Mouse (Mus musculus) c-Kit-positive CD71-negative TER-119-negative erythroid progenitor cells, embryonic 14.5 days (primary cell): ENCODE results near the gene Gm11037.
A peak's percentile ranks its signal among the peaks of the same experiment; 100 is the strongest.
"Not testable (repeated sequence)": the region's sequence is repeated elsewhere in the genome, so short reads cannot be mapped to it uniquely, and the experiment has no call there.

ENCODE experiments used
- DNase-seq: peaks from one replicate; pipeline ENCODE4 v3.0.0-alpha.2; 2013; ENCODE audit warnings: low read depth

The Gm11037 gene

DNA sequence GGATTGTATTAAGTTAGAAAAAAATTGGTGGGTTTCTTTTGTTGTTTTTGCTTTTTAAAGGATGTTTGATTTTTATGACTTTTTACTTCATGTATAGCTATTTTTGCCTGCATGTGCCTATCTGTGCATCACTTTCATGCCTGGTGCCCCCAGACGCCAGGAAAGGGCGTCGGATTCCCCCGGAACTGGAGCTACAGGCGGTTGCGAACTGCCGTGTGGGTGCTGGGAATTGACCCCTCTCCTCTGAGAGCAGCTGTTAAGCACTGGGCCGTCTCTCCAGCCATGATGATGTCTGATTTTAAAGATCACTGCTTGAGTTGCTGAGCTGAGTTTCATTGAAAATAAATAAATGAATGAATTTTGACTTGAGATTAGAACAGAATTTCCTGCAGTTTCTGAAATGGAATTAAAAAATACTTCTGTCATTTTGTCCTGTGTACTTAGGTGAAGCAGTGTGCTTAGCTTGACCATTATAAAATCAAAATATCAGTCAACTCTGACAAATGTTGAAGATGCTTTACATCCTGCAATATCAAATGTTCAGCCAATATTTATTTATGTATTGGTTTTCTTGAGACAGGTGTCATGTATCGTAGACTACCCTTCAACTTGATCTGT is at the start of gene Gm11037:
TSS of gene Gm11037 (plus strand) at position 568 of the 618 bp plus-strand sequence.
- DNase-seq, result no peak

DNA sequence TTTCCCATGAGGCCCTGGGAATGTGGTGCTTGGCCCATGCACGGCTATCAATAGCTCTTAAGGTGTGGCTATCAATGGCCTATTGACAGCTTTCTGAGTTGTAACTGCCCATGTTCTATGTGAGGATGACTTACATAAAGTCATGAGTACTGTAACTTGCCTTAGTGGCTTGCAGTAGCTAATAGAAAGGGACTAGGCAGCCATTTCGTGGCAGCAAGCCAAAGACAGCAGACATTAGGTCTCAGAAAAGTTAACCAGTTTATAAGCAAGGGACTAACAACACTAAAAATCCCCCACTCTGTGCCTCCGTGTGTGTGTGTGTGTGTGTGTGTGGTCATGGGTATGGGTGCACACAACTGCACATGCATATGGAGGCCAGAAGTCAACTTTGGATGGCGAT is 49.1 kb upstream of the Gm11037 start:
- no peak for DNase-seq

DNA sequence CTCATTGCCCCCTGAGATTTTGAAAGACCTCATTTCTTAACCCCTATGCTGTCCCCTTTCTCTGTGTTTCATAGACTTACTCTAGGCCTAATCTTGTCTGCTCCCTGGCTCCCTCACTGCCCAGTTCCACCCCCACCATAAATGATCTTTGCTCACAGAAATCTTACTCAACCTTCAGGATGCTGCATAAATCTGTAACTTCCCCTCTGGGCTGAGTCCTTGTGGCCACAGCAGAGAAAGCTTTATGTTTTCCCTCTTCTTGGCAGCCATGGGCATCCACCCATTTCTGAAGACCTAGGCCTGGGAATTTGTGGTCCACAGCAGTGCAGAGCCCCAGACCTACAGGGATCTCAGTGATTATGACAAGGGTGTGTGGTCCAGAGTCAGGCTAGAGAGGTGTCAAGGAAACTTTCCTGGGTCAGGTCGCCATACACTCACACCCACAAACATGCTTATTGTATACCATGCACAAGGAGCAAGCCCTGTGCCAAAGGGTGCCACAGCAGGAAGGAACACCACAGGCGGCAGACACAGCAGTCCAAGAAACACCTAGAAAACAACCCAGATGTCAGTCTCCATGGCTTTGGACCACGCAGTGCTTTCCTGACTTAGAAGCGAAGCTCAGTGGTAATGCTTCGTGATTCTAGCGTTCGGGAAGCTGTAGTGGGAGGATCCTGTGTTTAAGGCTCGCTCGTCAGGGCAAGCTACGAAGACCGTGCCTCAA is 46.5 kb upstream of the Gm11037 start, which contains the start of gene Siglec1:
TSS of gene Siglec1 (minus strand) at position 99 of the 724 bp plus-strand sequence.
- DNase-seq, result no peak

GRCm38 (mm10) chr2:131088581-131088980 is 44.7 kb upstream of the Gm11037 start:
- no peak for DNase-seq

DNA sequence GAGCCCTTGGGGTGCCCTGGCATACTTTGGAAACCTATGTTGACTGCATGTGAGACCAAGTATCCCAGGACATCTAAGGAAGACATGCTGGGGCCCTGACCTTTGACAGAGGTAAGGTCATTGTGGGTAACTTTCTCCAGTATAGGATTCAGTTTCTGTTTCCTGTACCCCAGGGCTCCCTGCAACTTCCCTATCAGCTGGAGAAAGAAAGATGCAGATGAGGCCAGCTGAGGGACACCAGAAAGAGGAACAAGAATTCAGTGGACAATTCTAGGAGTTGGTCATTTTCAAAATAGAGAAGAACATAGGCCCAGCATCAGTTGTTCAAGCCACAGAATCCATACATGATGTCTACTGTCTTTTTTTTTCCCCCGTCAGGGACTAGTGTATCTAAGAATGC is 43.7 kb upstream of the Gm11037 start:
- DNase-seq, result no peak

DNA sequence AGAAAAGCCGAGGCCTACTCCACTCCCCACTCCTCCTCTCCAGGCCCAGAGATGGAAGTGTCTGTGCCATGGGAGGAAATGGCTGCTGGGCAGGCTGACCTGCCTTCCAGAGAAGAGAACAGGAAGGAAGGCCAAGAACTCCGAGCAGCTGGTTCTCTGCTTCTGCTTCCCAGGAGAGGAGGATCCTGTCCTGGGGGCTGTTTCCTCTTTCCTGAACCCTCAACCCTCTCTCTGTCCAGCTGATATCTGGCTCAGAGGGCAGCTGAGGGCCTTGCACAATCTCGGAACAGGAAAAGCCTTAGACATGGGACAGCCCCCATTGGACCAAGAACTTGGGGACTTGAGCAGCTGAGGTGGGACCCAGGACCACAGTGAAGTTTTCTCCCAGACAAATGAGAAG is 42.4 kb upstream of the Gm11037 start:
- no peak for DNase-seq

GRCm38 (mm10) chr2:131093577-131093976 is 39.7 kb upstream of the Gm11037 start:
- DNase-seq, result no peak

DNA sequence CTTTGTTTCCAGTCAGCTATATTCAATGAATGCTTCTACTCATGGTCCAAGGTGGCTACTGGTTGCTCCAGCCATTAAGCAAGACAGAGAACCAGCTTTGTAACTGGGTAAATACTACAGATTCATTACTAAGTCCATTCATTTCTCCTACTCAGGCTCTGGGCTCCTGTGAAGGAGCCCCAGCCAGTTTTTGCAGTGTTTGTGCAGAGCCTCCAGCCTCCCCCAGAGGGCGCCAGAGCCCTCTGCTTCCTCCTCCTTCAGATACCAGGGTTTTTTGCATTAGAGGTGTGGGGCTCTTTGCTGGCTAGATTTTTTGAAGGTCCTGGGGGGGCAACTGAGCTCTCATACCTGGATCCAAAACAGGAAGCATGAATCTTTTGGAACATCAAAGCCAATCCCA is 38.5 kb upstream of the Gm11037 start:
- DNase-seq, result peak; percentile 63

DNA sequence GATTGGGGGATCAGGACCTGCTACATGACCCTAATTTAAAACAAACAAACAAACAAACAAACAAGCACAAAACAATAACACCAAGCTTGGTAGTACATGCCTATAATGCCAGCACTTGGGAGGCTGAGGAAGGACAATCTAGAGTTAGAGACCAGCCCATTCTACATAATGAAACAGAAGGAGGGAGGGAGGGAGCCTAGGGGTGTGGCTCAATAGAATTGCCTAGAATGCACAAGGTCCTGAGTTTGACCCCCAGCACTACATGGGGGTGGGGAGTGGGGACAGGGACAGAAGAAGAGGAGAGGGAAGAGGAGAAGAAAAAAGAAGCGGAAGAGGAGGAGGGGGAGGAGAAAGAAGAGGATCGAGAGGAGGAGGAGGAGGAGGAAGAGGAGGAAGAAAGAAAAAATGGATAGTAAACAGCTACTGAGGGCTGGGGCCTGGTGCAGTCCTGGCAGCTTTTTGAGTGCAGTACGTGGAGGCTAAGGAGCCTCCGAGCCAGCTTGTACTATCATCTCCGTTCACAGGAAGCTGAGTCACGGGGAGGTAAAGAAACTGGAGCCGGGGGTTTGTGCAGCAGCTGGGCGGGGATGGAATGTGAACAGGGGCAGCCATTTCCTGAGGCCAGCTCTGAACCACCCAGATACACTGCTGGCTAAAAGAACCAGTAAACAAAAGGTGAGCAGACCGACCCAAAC is 37.0 kb upstream of the Gm11037 start:
- DNase-seq, result peak; percentile 49

DNA sequence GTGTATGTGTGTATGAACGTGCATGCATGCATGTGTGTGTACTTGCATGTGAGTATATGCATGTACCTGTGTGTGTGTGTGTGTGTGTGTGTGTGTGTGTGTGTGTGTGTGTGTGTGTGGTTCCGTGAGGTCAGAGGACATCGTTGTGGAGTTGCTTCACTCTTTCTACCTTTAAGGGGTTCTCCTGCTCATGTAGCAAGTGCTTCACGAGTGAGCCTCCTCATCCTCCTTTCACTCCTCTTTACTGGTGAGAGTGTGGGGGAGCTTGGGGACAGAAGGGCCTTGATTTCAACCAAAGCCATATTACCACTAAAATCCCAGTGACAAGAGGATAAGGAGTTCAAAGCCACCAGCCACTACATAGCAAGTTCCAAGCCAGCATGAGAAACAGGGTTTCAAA is 36.2 kb upstream of the Gm11037 start:
- DNase-seq, result no peak

- DNase-seq, result no peak
These were observed 31.8 kb upstream of the Gm11037 start for GRCm38 (mm10) chr2:131101530-131101929.

GRCm38 (mm10) chr2:131104021-131104420 is 29.3 kb upstream of the Gm11037 start:
- no peak for DNase-seq

DNA sequence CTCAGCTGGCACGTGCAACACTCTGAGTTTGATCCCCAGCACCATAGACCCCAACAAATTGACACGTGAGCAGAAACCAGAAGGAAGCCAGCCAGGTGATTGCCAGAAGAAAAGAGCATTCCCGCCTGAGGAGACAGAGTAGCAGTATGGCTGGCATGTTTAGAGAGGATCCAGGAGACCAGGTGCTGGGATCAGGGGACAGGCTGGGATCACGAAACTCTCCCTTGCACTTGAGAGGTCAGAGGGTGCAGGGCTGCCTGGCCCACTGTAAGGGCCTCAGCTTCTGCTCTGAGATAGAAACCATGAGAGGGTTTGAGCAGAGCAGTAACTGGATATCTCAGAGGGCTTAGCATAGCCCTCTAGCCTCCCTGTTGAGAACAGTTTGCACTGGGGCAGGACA is 28.2 kb upstream of the Gm11037 start:
- not testable (repeated sequence) for DNase-seq

GRCm38 (mm10) chr2:131105989-131106388 is 27.3 kb upstream of the Gm11037 start:
- DNase-seq, result no peak

- DNase-seq, result no peak
These were observed 14.2 kb upstream of the Gm11037 start for GRCm38 (mm10) chr2:131118968-131119574.

DNA sequence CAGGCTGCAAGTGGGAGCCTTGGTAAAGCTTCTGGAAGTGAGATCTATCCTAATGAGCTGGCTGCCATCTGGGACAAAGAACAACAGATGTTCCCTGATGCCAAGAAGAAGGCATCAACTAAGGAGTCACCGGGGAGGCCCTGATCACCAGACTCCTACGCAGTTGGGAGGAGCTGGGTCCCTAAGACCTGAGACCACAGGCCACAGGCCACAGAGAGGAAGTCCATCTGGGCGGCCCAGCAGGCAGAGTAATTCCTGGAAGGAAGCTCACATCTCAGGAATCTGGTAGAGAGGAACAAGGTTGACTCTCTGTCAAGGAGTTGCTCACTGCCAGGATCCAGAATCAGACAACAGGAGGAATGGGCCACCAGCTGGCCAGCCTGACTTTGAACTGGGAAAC is 9.1 kb upstream of the Gm11037 start:
- DNase-seq, result no peak

GRCm38 (mm10) chr2:131125157-131125963 is 7.9 kb upstream of the Gm11037 start:
- no peak for DNase-seq

GRCm38 (mm10) chr2:131125964-131126815 is 7.1 kb upstream of the Gm11037 start:
- no peak for DNase-seq

GRCm38 (mm10) chr2:131127161-131127730 is 6.1 kb upstream of the Gm11037 start, which contains the start of gene Hspa12b:
Gene Hspa12b (plus strand): TSS chr2:131127280.
- no peak for DNase-seq

DNA sequence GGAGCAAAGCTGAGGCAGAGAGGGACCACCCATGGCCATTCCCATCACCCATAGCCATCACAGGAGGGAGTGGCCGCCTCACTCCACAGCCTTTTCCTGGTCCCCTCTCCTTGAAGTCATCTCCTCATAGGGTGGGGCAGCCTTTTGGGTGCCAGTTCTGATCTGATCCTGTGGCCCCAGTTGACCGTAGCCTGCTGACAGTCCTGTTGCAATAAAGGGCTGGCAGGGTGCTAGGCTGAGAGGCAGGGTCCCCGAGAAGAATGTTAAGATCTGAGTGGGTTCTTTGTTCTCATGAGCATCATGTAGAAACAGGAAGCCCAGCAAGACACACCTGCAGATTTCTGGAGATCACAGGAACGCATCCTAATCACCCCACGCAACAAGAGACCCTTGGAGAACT is 5.1 kb upstream of the Gm11037 start:
- no peak for DNase-seq
